Mouse (Mus musculus) midbrain, embryonic 14.5 days (tissue): Measurements from ENCODE around the gene B230307C23Rik. TPM values are rescaled to one million over a fixed set of nuclear protein-coding genes. Genes with fewer than 3 reads are reported as not detected.
"Not testable (repeated sequence)": the region's sequence is repeated elsewhere in the genome, so short reads cannot be mapped to it uniquely, and the experiment has no call there.

ENCODE experiments used
- ATAC-seq: fragments of 200-750 bp; cut with Nextera tagmentation; 2 replicates; pipeline ENCODE4 v1.8.0; 2017; ENCODE audit warnings: moderate number of reproducible peaks, moderate library complexity; ENCODE audit not compliant: low FRiP score, low TSS enrichment
- DNase-seq: peaks from one replicate; pipeline ENCODE4 v3.0.0-alpha.2; 2015
- H3K27ac ChIP-seq: fragments of 300-500 bp; sonication (generic); replicated peaks from 2 replicates; pipeline ENCODE4 v1.5.1; 2014; ENCODE audit warnings: mild to moderate bottlenecking, low read depth, low read length, moderate library complexity
- H3K27me3 ChIP-seq: fragments of 300-500 bp; sonication (generic); 2 replicates; pipeline ENCODE4 v1.6.1; 2014; ENCODE audit warnings: low read length, control low read depth, mixed read lengths; ENCODE audit not compliant: control insufficient read depth, insufficient read depth
- H3K36me3 ChIP-seq: fragments of 300-500 bp; sonication (generic); 2 replicates; pipeline ENCODE4 v1.6.1; 2014; ENCODE audit warnings: low read length, control low read depth; ENCODE audit not compliant: control insufficient read depth, insufficient read depth
- H3K4me1 ChIP-seq: fragments of 300-500 bp; sonication (generic); 2 replicates; pipeline ENCODE4 v1.6.1; 2014; ENCODE audit warnings: mild to moderate bottlenecking, antibody characterized with exemption, low read length, control low read depth; ENCODE audit not compliant: control insufficient read depth, insufficient read depth
- H3K4me2 ChIP-seq: fragments of 300-500 bp; sonication (generic); 2 replicates; pipeline ENCODE4 v1.6.1; 2014; ENCODE audit warnings: mild to moderate bottlenecking, low read length, moderate library complexity
- H3K4me3 ChIP-seq: fragments of 300-500 bp; sonication (generic); replicated peaks from 2 replicates; pipeline ENCODE4 v1.5.1; 2014; ENCODE audit warnings: low read depth, low read length
- H3K9ac ChIP-seq: fragments of 300-500 bp; sonication (generic); replicated peaks from 2 replicates; pipeline ENCODE4 v1.6.1; 2014; ENCODE audit warnings: mild to moderate bottlenecking, low read length, moderate library complexity
- H3K9me3 ChIP-seq: fragments of 300-500 bp; sonication (generic); 2 replicates; pipeline ENCODE4 v1.6.1; 2016; ENCODE audit warnings: low read length, control low read depth, mixed read lengths; ENCODE audit not compliant: control insufficient read depth
- WGBS: fragments of 180-500 bp; shearing (Covaris S2); extraction: QIAGEN DNeasy Blood & Tissue Kit; methylation state at CpG from one replicate; pipeline ENCODE4 v1.1.7; 2014; 5-methylcytosine and 5-hydroxymethylcytosine counted together
- polyA plus RNA-seq: library from polyadenylated mRNA; unstranded; fragments of >200 nt; fragmentation: Nextera tagmentation; extraction: Ambion mirVana; gene quantifications from 2 replicates; pipeline ENCODE4 v1.2.1, GENCODE M21; 2014

B230307C23Rik gene
- polyA plus RNA-seq, 1 experiment from 2014 or later = 19.8 TPM

DNA sequence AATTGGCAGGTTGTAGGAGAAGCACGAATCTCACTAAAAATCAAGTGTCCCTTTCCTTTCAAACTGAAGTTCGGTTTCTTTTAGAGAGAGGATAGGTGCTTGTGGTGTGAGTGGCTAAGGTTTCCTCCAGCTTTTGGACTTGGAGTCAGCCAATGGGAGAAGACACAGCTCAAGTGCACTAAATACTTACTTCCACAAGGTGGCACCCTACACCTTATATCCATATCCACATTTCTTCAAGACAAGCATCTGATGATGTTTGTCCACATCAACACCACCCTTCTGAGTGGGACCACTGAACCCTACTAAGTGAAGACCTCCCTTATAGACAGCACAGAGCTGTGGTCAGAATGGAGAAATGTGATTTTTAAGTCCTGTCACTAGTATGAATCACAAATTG is 44.6 kb downstream of the B230307C23Rik start:
- Histone ChIP-seq H3K27ac (no peak overlapping the region), H3K27me3 (no peaks in the 10 kb centered on the region), H3K9ac (no peak overlapping the region), H3K4me3 (no peak overlapping the region), H3K4me1 (no peaks in the 10 kb centered on the region), H3K4me2 (no peak overlapping the region), H3K36me3 (no peaks in the 10 kb centered on the region), H3K9me3 (peaks cover 5% of the 10 kb centered on the region; the same call in 1 of the 2 replicates)
- peak; percentile 2 for DNase-seq
- ATAC-seq = no peak
- WGBS = 81% methylated on average over 2 of the region's 2 CpGs

- WGBS = 95% methylated on average over 3 of the region's 3 CpGs
- not testable (repeated sequence) for H3K4me1 ChIP-seq, H3K4me2 ChIP-seq, H3K27me3 ChIP-seq, H3K9ac ChIP-seq, H3K27ac ChIP-seq, H3K4me3 ChIP-seq, DNase-seq, H3K9me3 ChIP-seq, ATAC-seq, H3K36me3 ChIP-seq
Observed at GRCm38 (mm10) chr16:98079382-98079781, 82.3 kb downstream of the B230307C23Rik start.

- not testable (repeated sequence) for ATAC-seq, H3K36me3 ChIP-seq, H3K27me3 ChIP-seq, H3K27ac ChIP-seq, H3K9me3 ChIP-seq, H3K4me1 ChIP-seq
- Histone ChIP-seq H3K4me2 (peak overlapping the region; percentile 69), H3K4me3 (peak overlapping the region; percentile 71), H3K9ac (peak overlapping the region; percentile 49)
- DNase-seq = peak; percentile 26
- WGBS = 83% methylated on average over 1 of the region's 1 CpGs
Observed at GRCm38 (mm10) chr16:98081140-98081539, 84.0 kb downstream of the B230307C23Rik start.

Other genes with a start within 250 kb of the B230307C23Rik start
- 0.41 and 0.51 TPM in 2 replicates for gene Ripk4, start 233.5 kb upstream of the B230307C23Rik start, polyA plus RNA-seq
- 10.5 and 13.2 TPM in 2 replicates for gene Prdm15, start 145.5 kb upstream of the B230307C23Rik start, polyA plus RNA-seq
- gene C2cd2, start 34.7 kb upstream of the B230307C23Rik start, polyA plus RNA-seq = 9.2 and 11.7 TPM in 2 replicates
- gene Zbtb21, start 34.7 kb upstream of the B230307C23Rik start, polyA plus RNA-seq = 11.0 and 12.7 TPM in 2 replicates
- 13.5 and 13.9 TPM in 2 replicates for gene A630089N07Rik, start 85.1 kb downstream of the B230307C23Rik start, polyA plus RNA-seq